Mouse (Mus musculus) MEL (cell line): Measurements from ENCODE around the gene Tert. TPM values are rescaled to one million over a fixed set of nuclear protein-coding genes. Genes with fewer than 3 reads are reported as not detected.

ENCODE experiments used
- DNase-seq: peaks from one replicate; pipeline ENCODE4 v3.0.0; 2011; ENCODE audit warnings: low read depth, low spot score
- H3K27ac ChIP-seq: 2 replicates; pipeline ENCODE4 v1.5.1; 2012; ENCODE audit warnings: low read depth, mild to moderate bottlenecking, control low read depth, low read length, moderate library complexity; ENCODE audit not compliant: control insufficient read depth
- H3K27me3 ChIP-seq, 2 experiments: fragments of 150-350 bp in 1 of 2; sonication (generic) in 1 of 2; 2 replicates each; pipeline ENCODE4 v1.6.1; 2012; ENCODE audit warnings: low read length in 2 of 2, mild to moderate bottlenecking in 2 of 2, improper control_type of control experiment in 1 of 2, moderate library complexity in 1 of 2; ENCODE audit not compliant: insufficient read depth in 2 of 2, control insufficient read depth in 1 of 2
- H3K36me3 ChIP-seq, 2 experiments: 2 replicates each; pipeline ENCODE4 v1.6.1; 2012 to 2014; ENCODE audit warnings: low read length in 2 of 2, improper control_type of control experiment in 1 of 2, inconsistent platforms in 1 of 2, mild to moderate bottlenecking in 1 of 2; ENCODE audit not compliant: insufficient read depth in 2 of 2, control insufficient read depth in 1 of 2
- H3K4me1 ChIP-seq, 2 experiments: fragments of 150-350 bp in 1 of 2; sonication (generic) in 1 of 2; 2 replicates each; pipeline ENCODE4 v1.6.1; 2012; ENCODE audit warnings: low read length in 2 of 2, improper control_type of control experiment in 1 of 2, mild to moderate bottlenecking in 1 of 2; ENCODE audit not compliant: insufficient read depth in 2 of 2, control insufficient read depth in 1 of 2
- H3K4me3 ChIP-seq, 2 experiments: fragments of 150-350 bp in 1 of 2; sonication (generic) in 1 of 2; 2 replicates each; pipeline ENCODE4 v1.5.1; 2012; ENCODE audit warnings: low read depth in 2 of 2, low read length in 2 of 2, mild to moderate bottlenecking in 2 of 2, moderate library complexity in 2 of 2, control low read depth in 1 of 2, improper control_type of control experiment in 1 of 2; ENCODE audit not compliant: control insufficient read depth in 1 of 2, insufficient read depth in 1 of 2
- H3K79me2 ChIP-seq: 2 replicates; pipeline ENCODE4 v1.6.1; 2012; ENCODE audit warnings: mild to moderate bottlenecking, low read length, moderate library complexity; ENCODE audit not compliant: control insufficient read depth, poor library complexity, insufficient read depth
- H3K9ac ChIP-seq: 2 replicates; pipeline ENCODE4 v1.6.1; 2012; ENCODE audit warnings: low read depth, mild to moderate bottlenecking, control low read depth, low read length, moderate library complexity; ENCODE audit not compliant: control insufficient read depth, poor library complexity, severe bottlenecking
- H3K9me3 ChIP-seq: fragments of 150-350 bp; sonication (generic); replicated peaks from 2 replicates; pipeline ENCODE4 v1.6.1; 2012; ENCODE audit warnings: mild to moderate bottlenecking, low read length, improper control_type of control experiment, moderate library complexity; ENCODE audit not compliant: insufficient read depth
- BHLHE40 ChIP-seq: IDR thresholded peaks from 2 replicates; pipeline ENCODE4 v1.6.1; 2012; ENCODE audit warnings: low read depth, mild to moderate bottlenecking, inconsistent platforms, low read length, improper control_type of control experiment, borderline replicate concordance
- CHD1 ChIP-seq: IDR thresholded peaks from 2 replicates; pipeline ENCODE4 v1.6.1; 2012; ENCODE audit warnings: low read depth, mild to moderate bottlenecking, inconsistent platforms, low read length, improper control_type of control experiment
- CHD2 ChIP-seq: IDR thresholded peaks from 2 replicates; pipeline ENCODE4 v1.6.1; 2011; ENCODE audit warnings: low read length, improper control_type of control experiment
- CTCF ChIP-seq, 3 experiments: IDR thresholded peaks in 2 of 3; conservative IDR thresholded peaks in 1 of 3; 2 replicates each; pipeline ENCODE4 v1.5.1; 2011 to 2012; ENCODE audit warnings: low read length in 3 of 3, low read depth in 2 of 3, mild to moderate bottlenecking in 2 of 3, improper control_type of control experiment in 1 of 3, inconsistent platforms in 1 of 3, mixed read lengths in 1 of 3, moderate library complexity in 1 of 3; ENCODE audit not compliant: control insufficient read depth in 1 of 3, insufficient read depth in 1 of 3, poor library complexity in 1 of 3, severe bottlenecking in 1 of 3
- ELF1 ChIP-seq: IDR thresholded peaks from 2 replicates; pipeline ENCODE4 v1.6.1; 2014; ENCODE audit warnings: low read depth, mild to moderate bottlenecking, inconsistent platforms, low read length, improper control_type of control experiment, moderate library complexity
- EP300 ChIP-seq, 2 experiments: IDR thresholded peaks; 2 replicates each; pipeline ENCODE4 v1.6.1; 2011; ENCODE audit warnings: improper control_type of control experiment in 2 of 2, low read length in 2 of 2, low read depth in 1 of 2, mild to moderate bottlenecking in 1 of 2
- GABPA ChIP-seq: IDR thresholded peaks from 2 replicates; pipeline ENCODE4 v1.6.1; 2012; ENCODE audit warnings: low read depth, mild to moderate bottlenecking, inconsistent platforms, low read length, improper control_type of control experiment, moderate library complexity
- GATA1 ChIP-seq: IDR thresholded peaks from 2 replicates; pipeline ENCODE4 v1.6.1; 2011; ENCODE audit warnings: low read depth, low read length, improper control_type of control experiment
- HCFC1 ChIP-seq: IDR thresholded peaks from 2 replicates; pipeline ENCODE4 v1.6.1; 2012; ENCODE audit warnings: low read depth, mild to moderate bottlenecking, inconsistent platforms, low read length, improper control_type of control experiment, moderate library complexity
- JUND ChIP-seq: IDR thresholded peaks from 2 replicates; pipeline ENCODE4 v1.6.1; 2011; ENCODE audit warnings: low read depth, mild to moderate bottlenecking, improper control_type of control experiment, low read length
- KAT2A ChIP-seq: conservative IDR thresholded peaks from 2 replicates; pipeline ENCODE4 v1.6.1; 2012; ENCODE audit warnings: low read depth, low read length, improper control_type of control experiment, inconsistent platforms
- MAFK ChIP-seq: IDR thresholded peaks from 2 replicates; pipeline ENCODE4 v1.6.1; 2011; ENCODE audit warnings: low read depth, mild to moderate bottlenecking, low read length, improper control_type of control experiment, borderline replicate concordance
- MAX ChIP-seq: IDR thresholded peaks from 2 replicates; pipeline ENCODE4 v1.6.1; 2011; ENCODE audit warnings: low read length, improper control_type of control experiment
- MEF2A ChIP-seq: IDR thresholded peaks from 2 replicates; pipeline ENCODE4 v1.6.1; 2014; ENCODE audit warnings: low read depth, mild to moderate bottlenecking, inconsistent platforms, low read length, improper control_type of control experiment; ENCODE audit not compliant: poor library complexity, insufficient replicate concordance, severe bottlenecking; ENCODE audit errors: extremely low read depth
- MXI1 ChIP-seq: IDR thresholded peaks from 2 replicates; pipeline ENCODE4 v1.6.1; 2011; ENCODE audit warnings: mild to moderate bottlenecking, low read depth, low read length, improper control_type of control experiment
- MYC ChIP-seq: IDR thresholded peaks from 2 replicates; pipeline ENCODE4 v1.6.1; 2011; ENCODE audit warnings: low read depth, mild to moderate bottlenecking, low read length, improper control_type of control experiment, moderate library complexity
- NELFE ChIP-seq: IDR thresholded peaks from 2 replicates; pipeline ENCODE4 v1.6.1; 2011; ENCODE audit warnings: low read depth, low read length, improper control_type of control experiment
- NRF1 ChIP-seq: IDR thresholded peaks from 2 replicates; pipeline ENCODE4 v1.6.1; 2014; ENCODE audit warnings: low read depth, mild to moderate bottlenecking, inconsistent platforms, low read length, improper control_type of control experiment, moderate library complexity; ENCODE audit not compliant: poor library complexity, insufficient read depth, severe bottlenecking
- POLR2A ChIP-seq, 2 experiments: IDR thresholded peaks; 2 replicates each; pipeline ENCODE4 v1.6.1; 2011 to 2012; ENCODE audit warnings: low read length in 2 of 2, mild to moderate bottlenecking in 2 of 2, control low read depth in 1 of 2, improper control_type of control experiment in 1 of 2, low read depth in 1 of 2, moderate library complexity in 1 of 2; ENCODE audit not compliant: control insufficient read depth in 1 of 2, insufficient read depth in 1 of 2, poor library complexity in 1 of 2
- POLR2AphosphoS2 ChIP-seq: IDR thresholded peaks from 2 replicates; pipeline ENCODE4 v1.6.1; 2011; ENCODE audit warnings: low read length, improper control_type of control experiment
- POLR2AphosphoS5 ChIP-seq: IDR thresholded peaks from 2 replicates; pipeline ENCODE4 v1.6.1; 2012; ENCODE audit warnings: low read depth, borderline replicate concordance, mild to moderate bottlenecking, inconsistent platforms, low read length, moderate library complexity, mixed read lengths
- RAD21 ChIP-seq: IDR thresholded peaks from 2 replicates; pipeline ENCODE4 v1.6.1; 2011; ENCODE audit warnings: mild to moderate bottlenecking, low read depth, low read length, improper control_type of control experiment
- SMC3 ChIP-seq: IDR thresholded peaks from 2 replicates; pipeline ENCODE4 v1.6.1; 2011; ENCODE audit warnings: low read depth, low read length, improper control_type of control experiment
- TAL1 ChIP-seq: IDR thresholded peaks from 2 replicates; pipeline ENCODE4 v1.6.1; 2012; ENCODE audit warnings: mild to moderate bottlenecking, inconsistent platforms, low read length, moderate library complexity, mixed read lengths
- TCF12 ChIP-seq: IDR thresholded peaks from 2 replicates; pipeline ENCODE4 v1.6.1; 2014; ENCODE audit warnings: low read depth, mild to moderate bottlenecking, inconsistent platforms, low read length, improper control_type of control experiment, moderate library complexity
- UBTF ChIP-seq: IDR thresholded peaks from 2 replicates; pipeline ENCODE4 v1.6.1; 2012; ENCODE audit warnings: low read depth, mild to moderate bottlenecking, inconsistent platforms, low read length, improper control_type of control experiment, moderate library complexity, borderline replicate concordance; ENCODE audit not compliant: insufficient read depth
- USF1 ChIP-seq: IDR thresholded peaks from 2 replicates; pipeline ENCODE4 v1.6.1; 2014; ENCODE audit warnings: low read depth, mild to moderate bottlenecking, inconsistent platforms, low read length, improper control_type of control experiment, moderate library complexity
- USF2 ChIP-seq, 2 experiments: IDR thresholded peaks; 2 replicates each; pipeline ENCODE4 v1.6.1; 2011 to 2012; ENCODE audit warnings: improper control_type of control experiment in 2 of 2, low read length in 2 of 2, borderline replicate concordance in 1 of 2, inconsistent platforms in 1 of 2, low read depth in 1 of 2, mild to moderate bottlenecking in 1 of 2; ENCODE audit not compliant: insufficient read depth in 1 of 2
- ZC3H11A ChIP-seq: IDR thresholded peaks from 2 replicates; pipeline ENCODE4 v1.6.1; 2012; ENCODE audit warnings: low read depth, mild to moderate bottlenecking, inconsistent platforms, low read length, improper control_type of control experiment
- ZKSCAN1 ChIP-seq: IDR thresholded peaks from 2 replicates; pipeline ENCODE4 v1.6.1; 2012; ENCODE audit warnings: low read depth, mild to moderate bottlenecking, inconsistent platforms, low read length, improper control_type of control experiment, moderate library complexity
- ZNF384 ChIP-seq: IDR thresholded peaks from 2 replicates; pipeline ENCODE4 v1.6.1; 2012; ENCODE audit warnings: low read depth, mild to moderate bottlenecking, inconsistent platforms, low read length, improper control_type of control experiment
- polyA plus RNA-seq, 2 experiments: library from polyadenylated mRNA; stranded (reverse) in 1 of 2; unstranded in 1 of 2; fragments of >175 nt in 1 of 2; fragments of >200 nt in 1 of 2; gene quantifications; 2 replicates each; pipeline versions ENCODE4 v1.2.1 to v1.2.4; 2012; ENCODE audit warnings: low replicate concordance in 2 of 2, low read depth in 1 of 2; ENCODE audit not compliant: insufficient read length in 2 of 2, insufficient read depth in 1 of 2, missing spikeins in 1 of 2
- total RNA-seq: library from RNA; depleted of rRNA; stranded (reverse); fragments of 300-350 nt; gene quantifications from 2 replicates; pipeline ENCODE4 v1.2.3, GENCODE M21; 2012

Gene Tert
- total and polyA plus RNA-seq, 3 experiments: 1.2 to 2.0 TPM; not detected in 1

DNA sequence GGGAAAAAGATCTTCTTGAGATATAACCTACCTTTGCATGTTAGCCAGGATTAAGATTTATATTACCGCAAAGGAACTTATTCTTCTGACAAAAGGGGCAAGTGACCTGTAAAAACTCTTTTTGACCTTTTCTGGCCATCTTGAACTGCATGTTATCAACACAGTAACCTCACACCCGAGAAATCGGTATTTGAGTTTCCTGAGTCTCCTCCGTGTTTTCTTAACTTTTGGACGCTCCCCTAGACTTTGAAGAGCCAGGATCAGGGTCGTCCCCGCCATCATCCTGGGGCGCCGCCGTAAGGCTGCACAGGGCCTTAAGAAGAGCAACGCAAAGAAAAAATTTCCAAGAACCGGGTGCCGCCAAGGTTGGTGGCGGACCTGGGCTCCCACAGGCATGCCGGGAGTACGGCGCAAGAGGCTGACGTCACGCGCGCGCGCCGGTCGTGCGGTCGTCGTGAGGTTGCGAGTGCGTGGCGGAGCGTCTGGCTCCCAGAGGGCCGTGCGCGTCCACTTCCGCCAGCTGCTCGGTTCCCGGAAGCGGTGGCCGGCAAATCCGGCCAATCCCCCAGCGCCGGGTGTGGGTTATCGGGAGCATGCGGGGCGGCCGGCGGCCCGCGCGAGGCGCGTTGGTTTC, 23.1 kb upstream of the Tert start, which contains the start of gene Clptm1l (continued):
- no peak for TF ChIP-seq USF2 (IDR thresholded peaks at IDR 0.05; ENCODE audit: borderline replicate concordance in 1 of 2, insufficient read depth in 1 of 2, low read depth in 1 of 2, low read length in 2 of 2)
- TF ChIP-seq CHD2: no peak
- no peak for TF ChIP-seq ZNF384
- no peak for TF ChIP-seq JUND
- TF ChIP-seq GABPA: no peak; the same call in 1 of the 2 replicates
- TF ChIP-seq SMC3: no peak
- no peak for TF ChIP-seq MAFK
- no peak for TF ChIP-seq BHLHE40
- TF ChIP-seq RAD21: no peak
- no peak for TF ChIP-seq TAL1
- TF ChIP-seq MYC: peak; percentile 81
- TF ChIP-seq NELFE: peak; percentile 89
- TF ChIP-seq POLR2AphosphoS5: no peak
- no peak for TF ChIP-seq UBTF
- TF ChIP-seq HCFC1: peak; percentile 98
- TF ChIP-seq KAT2A: peak; percentile 91
- TF ChIP-seq ZC3H11A: no peak
- TF ChIP-seq NRF1: peak; percentile 59

DNA sequence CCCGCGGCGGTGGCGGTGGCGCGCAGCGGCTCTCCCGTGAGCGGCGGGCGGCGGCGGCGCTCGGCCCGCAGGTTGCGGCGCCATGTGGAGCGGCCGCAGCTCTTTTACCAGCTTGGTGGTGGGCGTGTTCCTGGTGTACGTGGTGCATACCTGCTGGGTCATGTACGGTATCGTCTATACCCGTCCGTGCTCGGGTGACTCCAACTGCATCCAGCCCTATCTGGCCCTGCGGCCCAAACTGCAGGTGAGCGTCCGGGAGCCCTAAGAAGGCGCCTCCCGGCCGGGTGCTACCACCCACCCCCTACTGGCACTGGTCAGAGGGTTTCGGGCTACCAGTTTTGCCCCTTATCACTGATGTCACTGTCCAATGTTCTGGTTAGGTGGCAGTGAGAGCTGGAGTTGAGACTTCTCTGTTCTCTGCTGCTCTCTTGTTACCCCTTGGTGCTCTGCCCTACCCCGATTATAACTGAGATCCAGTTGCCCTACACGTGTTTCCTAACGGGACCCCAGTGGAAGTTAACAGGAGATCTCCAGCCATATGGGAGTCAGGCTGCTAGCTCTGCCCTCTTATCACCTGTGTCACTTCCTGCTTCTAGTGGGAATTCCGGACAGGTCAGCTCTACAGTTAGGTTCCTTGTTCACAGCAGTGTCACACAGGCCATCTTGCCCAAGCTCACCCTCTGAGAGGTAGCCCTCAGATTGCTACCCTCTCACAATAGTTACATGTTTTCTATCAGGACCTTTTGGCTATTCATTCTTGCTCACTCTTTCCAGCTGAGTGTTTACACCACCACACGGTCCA, 22.4 kb upstream of the Tert start:
- H3K4me1 ChIP-seq: peaks cover 0 to 13% of the 10 kb centered on the region in 2 experiments; a peak in 2 of 4 replicates
- peak overlapping the region; percentile 86 for H3K9ac ChIP-seq
- peak; percentile 52 for DNase-seq
- no peaks in the 10 kb centered on the region for H3K27me3 ChIP-seq
- no peak for TF ChIP-seq CHD1
- TF ChIP-seq ZNF384: no peak
- TF ChIP-seq BHLHE40: no peak
- no peak for TF ChIP-seq CHD2
- TF ChIP-seq GABPA: no peak
- TF ChIP-seq CTCF (IDR thresholded peaks at IDR 0.05 in 2 of 3, conservative IDR thresholded peaks at IDR 0.05 in 1 of 3; ENCODE audit: control insufficient read depth in 1 of 3, insufficient read depth in 1 of 3, low read depth in 2 of 3, low read length in 3 of 3, poor library complexity in 1 of 3, severe bottlenecking in 1 of 3): no peak
- peak; percentile 81 for TF ChIP-seq MYC
- no peak for TF ChIP-seq MEF2A
- 0 out of 2 replicates have a peak, but pooled peaks have one; percentile 8 for TF ChIP-seq GATA1
- TF ChIP-seq POLR2AphosphoS2: no peak; the same call in 1 of the 2 replicates
- no peak for TF ChIP-seq USF1
- TF ChIP-seq EP300 (IDR thresholded peaks at IDR 0.05; ENCODE audit: low read depth in 1 of 2, low read length in 2 of 2): no peak; a peak in 1 of 4 replicates
- TF ChIP-seq TCF12: no peak
- TF ChIP-seq ELF1: peak; percentile 22; the same call in 1 of the 2 replicates
- no peak for TF ChIP-seq UBTF
- peak; percentile 21 for TF ChIP-seq MXI1
- no peak for TF ChIP-seq NRF1
- peak; percentile 37; the same call in 1 of the 2 replicates for TF ChIP-seq MAX
- TF ChIP-seq ZKSCAN1: no peak
- TF ChIP-seq SMC3: no peak
- no peak; a peak in 2 of 4 replicates for TF ChIP-seq POLR2A (IDR thresholded peaks at IDR 0.05; ENCODE audit: control insufficient read depth in 1 of 2, insufficient read depth in 1 of 2, low read depth in 1 of 2, low read length in 2 of 2, poor library complexity in 1 of 2)
- peaks cover 23% of the 10 kb centered on the region for H3K79me2 ChIP-seq
- H3K9me3 ChIP-seq: no peaks in the 10 kb centered on the region
- peaks cover 4 to 8% of the 10 kb centered on the region in 2 experiments for H3K36me3 ChIP-seq
- peak overlapping the region; percentile 93 to 96 for H3K4me3 ChIP-seq
- peak overlapping the region; percentile 45 for H3K27ac ChIP-seq
